Mouse (Mus musculus): ENCODE measurements at regions not wholly inside any gene's neighbourhood (a gene's known extent, or its start where the extent isn't known, plus 50 kb on each side); places are given as distances from the start of the nearest gene placed in this dataset.

- no peak overlapping the region for H3K27ac ChIP-seq (replicated peaks)
- no peaks in the 10 kb centered on the region for H3K4me1 ChIP-seq (replicated peaks)
- WGBS: 87% methylated on average over 7 of the region's 7 CpGs
Observed at GRCm38 (mm10) chr13:103512476-103512875, 178.2 kb upstream of the Mast4 start.

GRCm38 (mm10) chr13:103504987-103505386, 170.7 kb upstream of the Mast4 start:
- Histone ChIP-seq H3K27me3 (no peaks in the 10 kb centered on the region), H3K9me3 (no peaks in the 10 kb centered on the region; the same call in 1 of the 2 replicates), H3K27ac (replicated peaks) (no peak overlapping the region), H3K4me1 (replicated peaks) (no peaks in the 10 kb centered on the region), H3K4me2 (no peak overlapping the region), H3K36me3 (no peaks in the 10 kb centered on the region), H3K4me3 (no peak overlapping the region), H3K9ac (no peak overlapping the region)
- WGBS: 83% methylated on average over 7 of the region's 7 CpGs
- no peak for ATAC-seq (ENCODE audit: low read depth)

More at GRCm38 (mm10) chr13:103512476-103512875, 178.2 kb upstream of the Mast4 start:
- no peak overlapping the region for H3K4me3 ChIP-seq
- H3K27me3 ChIP-seq: no peaks in the 10 kb centered on the region
- no peak overlapping the region for H3K4me2 ChIP-seq
- no peak overlapping the region for H3K9ac ChIP-seq
- ATAC-seq (ENCODE audit: low read depth): no peak
- no peaks in the 10 kb centered on the region; the same call in 1 of the 2 replicates for H3K9me3 ChIP-seq
- no peaks in the 10 kb centered on the region for H3K36me3 ChIP-seq

- Histone ChIP-seq H3K4me2 (no peak overlapping the region), H3K4me1 (replicated peaks) (no peaks in the 10 kb centered on the region), H3K9me3 (no peaks in the 10 kb centered on the region), H3K4me3 (no peak overlapping the region), H3K36me3 (no peaks in the 10 kb centered on the region), H3K9ac (no peak overlapping the region), H3K27ac (replicated peaks) (no peak overlapping the region), H3K27me3 (no peaks in the 10 kb centered on the region)
- ATAC-seq (ENCODE audit: low read depth): no peak
- 85% methylated on average over 8 of the region's 8 CpGs for WGBS
Observed at GRCm38 (mm10) chr13:103499376-103499775, 165.1 kb upstream of the Mast4 start.

- Histone ChIP-seq H3K9ac (no peak overlapping the region), H3K9me3 (no peaks in the 10 kb centered on the region)
Observed at GRCm38 (mm10) chr13:103494371-103494770, 160.1 kb upstream of the Mast4 start.

GRCm38 (mm10) chr13:103493567-103493966, 159.3 kb upstream of the Mast4 start:
- no peak overlapping the region for H3K9ac ChIP-seq
- ATAC-seq (ENCODE audit: low read depth): no peak
- 72% methylated on average over 7 of the region's 7 CpGs for WGBS
- H3K4me2 ChIP-seq: no peak overlapping the region
- peaks cover 3% of the 10 kb centered on the region; the same call in 1 of the 2 replicates for H3K4me1 ChIP-seq (replicated peaks)
- H3K9me3 ChIP-seq: no peaks in the 10 kb centered on the region
- H3K27me3 ChIP-seq: no peaks in the 10 kb centered on the region
- no peak overlapping the region for H3K4me3 ChIP-seq
- no peaks in the 10 kb centered on the region for H3K36me3 ChIP-seq
- no peak overlapping the region for H3K27ac ChIP-seq (replicated peaks)

More at GRCm38 (mm10) chr13:103494371-103494770, 160.1 kb upstream of the Mast4 start:
- 84% methylated on average over 9 of the region's 9 CpGs for WGBS
- ATAC-seq (ENCODE audit: low read depth): no peak
- Histone ChIP-seq H3K27me3 (no peaks in the 10 kb centered on the region), H3K27ac (replicated peaks) (no peak overlapping the region), H3K36me3 (no peaks in the 10 kb centered on the region), H3K4me2 (no peak overlapping the region), H3K4me3 (no peak overlapping the region), H3K4me1 (replicated peaks) (peaks cover 3% of the 10 kb centered on the region; the same call in 1 of the 2 replicates)

GRCm38 (mm10) chr13:103490049-103490448, 155.8 kb upstream of the Mast4 start:
- Histone ChIP-seq H3K36me3 (no peaks in the 10 kb centered on the region), H3K4me2 (no peak overlapping the region), H3K4me3 (no peak overlapping the region), H3K9ac (no peak overlapping the region), H3K27me3 (no peaks in the 10 kb centered on the region), H3K27ac (replicated peaks) (no peak overlapping the region), H3K4me1 (replicated peaks) (peaks cover 3% of the 10 kb centered on the region; the same call in 1 of the 2 replicates), H3K9me3 (peaks cover 4% of the 10 kb centered on the region; the same call in 1 of the 2 replicates)
- WGBS: 51% methylated on average over 6 of the region's 6 CpGs
- ATAC-seq (ENCODE audit: low read depth): no peak

- Histone ChIP-seq H3K9ac (no peak overlapping the region), H3K4me1 (replicated peaks) (no peaks in the 10 kb centered on the region), H3K36me3 (no peaks in the 10 kb centered on the region), H3K4me3 (no peak overlapping the region), H3K27ac (replicated peaks) (no peak overlapping the region), H3K4me2 (no peak overlapping the region), H3K9me3 (peaks cover 4% of the 10 kb centered on the region; the same call in 1 of the 2 replicates), H3K27me3 (no peaks in the 10 kb centered on the region)
- WGBS: 75% methylated on average over 5 of the region's 5 CpGs
- ATAC-seq (ENCODE audit: low read depth): no peak
Observed at GRCm38 (mm10) chr13:103484092-103484491, 149.8 kb upstream of the Mast4 start.

GRCm38 (mm10) chr13:103483392-103483791, 149.1 kb upstream of the Mast4 start:
- ATAC-seq (ENCODE audit: low read depth): no peak
- Histone ChIP-seq H3K36me3 (no peaks in the 10 kb centered on the region), H3K27me3 (no peaks in the 10 kb centered on the region), H3K4me3 (no peak overlapping the region), H3K9me3 (peaks cover 4% of the 10 kb centered on the region; the same call in 1 of the 2 replicates), H3K4me1 (replicated peaks) (no peaks in the 10 kb centered on the region), H3K9ac (no peak overlapping the region), H3K27ac (replicated peaks) (no peak overlapping the region), H3K4me2 (no peak overlapping the region)
- WGBS: 81% methylated on average over 7 of the region's 7 CpGs

GRCm38 (mm10) chr13:103476328-103476727, 142.0 kb upstream of the Mast4 start:
- Histone ChIP-seq H3K4me1 (replicated peaks) (no peaks in the 10 kb centered on the region), H3K9me3 (no peaks in the 10 kb centered on the region), H3K27me3 (no peaks in the 10 kb centered on the region), H3K27ac (replicated peaks) (no peak overlapping the region), H3K4me2 (no peak overlapping the region), H3K4me3 (no peak overlapping the region), H3K9ac (no peak overlapping the region), H3K36me3 (no peaks in the 10 kb centered on the region)
- ATAC-seq (ENCODE audit: low read depth): no peak
- 85% methylated on average over 6 of the region's 6 CpGs for WGBS

GRCm38 (mm10) chr13:103472216-103472615, 137.9 kb upstream of the Mast4 start:
- Histone ChIP-seq H3K9ac (no peak overlapping the region), H3K9me3 (no peaks in the 10 kb centered on the region), H3K36me3 (no peaks in the 10 kb centered on the region), H3K27me3 (no peaks in the 10 kb centered on the region), H3K4me3 (no peak overlapping the region), H3K4me2 (no peak overlapping the region), H3K27ac (replicated peaks) (no peak overlapping the region), H3K4me1 (replicated peaks) (no peaks in the 10 kb centered on the region)
- 64% methylated on average over 6 of the region's 6 CpGs for WGBS
- ATAC-seq (ENCODE audit: low read depth): no peak

- H3K9ac ChIP-seq: no peak overlapping the region
- no peaks in the 10 kb centered on the region for H3K36me3 ChIP-seq
- no peak overlapping the region for H3K27ac ChIP-seq (replicated peaks)
- no peak overlapping the region for H3K4me3 ChIP-seq
- ATAC-seq (ENCODE audit: low read depth): no peak
- H3K9me3 ChIP-seq: no peaks in the 10 kb centered on the region
- no peaks in the 10 kb centered on the region for H3K4me1 ChIP-seq (replicated peaks)
- H3K27me3 ChIP-seq: no peaks in the 10 kb centered on the region
- H3K4me2 ChIP-seq: no peak overlapping the region
- WGBS: 66% methylated on average over 6 of the region's 6 CpGs
Observed at GRCm38 (mm10) chr13:103470141-103470540, 135.8 kb upstream of the Mast4 start.

- H3K36me3 ChIP-seq: no peaks in the 10 kb centered on the region
- 82% methylated on average over 4 of the region's 4 CpGs for WGBS
- H3K9ac ChIP-seq: no peak overlapping the region
- H3K9me3 ChIP-seq: no peaks in the 10 kb centered on the region
- ATAC-seq (ENCODE audit: low read depth): no peak
- H3K4me3 ChIP-seq: no peak overlapping the region
- H3K4me1 ChIP-seq (replicated peaks): no peaks in the 10 kb centered on the region
- H3K27me3 ChIP-seq: no peaks in the 10 kb centered on the region
- no peak overlapping the region for H3K4me2 ChIP-seq
- H3K27ac ChIP-seq (replicated peaks): no peak overlapping the region
Observed at GRCm38 (mm10) chr13:103460499-103460898, 126.2 kb upstream of the Mast4 start.

- Histone ChIP-seq H3K27me3 (no peaks in the 10 kb centered on the region), H3K4me2 (no peak overlapping the region), H3K36me3 (no peaks in the 10 kb centered on the region), H3K9me3 (no peaks in the 10 kb centered on the region), H3K9ac (no peak overlapping the region), H3K27ac (replicated peaks) (no peak overlapping the region), H3K4me1 (replicated peaks) (no peaks in the 10 kb centered on the region), H3K4me3 (no peak overlapping the region)
- 88% methylated on average over 13 of the region's 13 CpGs for WGBS
- no peak for ATAC-seq (ENCODE audit: low read depth)
Observed at GRCm38 (mm10) chr13:103459486-103460147, 125.3 kb upstream of the Mast4 start.
